In genomic region chr7:49249996-49250395, GRCm38 (mm10) we compare ENCODE assay signal across 9 mouse cellular contexts.
DNase-seq lines count a peak whose midpoint lies in the region; ATAC-seq and TF ChIP-seq lines count a peak whose summit lies in the region.
"Had no signal": no experiment of that assay in that cellular context is flagged by ENCODE, and none has a peak within 500 bp of the region (broad histone marks: within the 10 kb centered on the region; RNA-seq: fewer than 3 reads in every experiment).

No protein-coding gene starts in this region.

- no peak overlapping the region for H3K9ac ChIP-seq in forebrain, embryonic 15.5 days (replicated peaks)
- H3K9ac ChIP-seq: limb, embryonic 15.5 days had no signal

- no peak for TF ChIP-seq CTCF in G1E (IDR thresholded peaks at IDR 0.05; ENCODE audit: low read depth, low read length)

- H3K27me3 ChIP-seq in G1E (ENCODE audit: insufficient read depth, low read length): no peaks in the 10 kb centered on the region
- no peaks in the 10 kb centered on the region for H3K27me3 ChIP-seq in forebrain, embryonic 15.5 days

- no peak for ATAC-seq in G1E (ENCODE audit: extremely low read depth, insufficient number of reproducible peaks, low FRiP score, poor library complexity, severe bottlenecking)
- ATAC-seq in cerebellum, adult (ENCODE audit: insufficient number of reproducible peaks, low FRiP score, low TSS enrichment): 0 out of 2 replicates have a peak, but pooled peaks have one; percentile 9
- 0 out of 2 replicates have a peak, but pooled peaks have one; percentile 9 for ATAC-seq in forebrain, embryonic 15.5 days (replicated peaks)

- peak overlapping the region; percentile 90 for H3K4me2 ChIP-seq in forebrain, embryonic 15.5 days (replicated peaks)
- H3K4me2 ChIP-seq: limb, embryonic 15.5 days had no signal

- no peak overlapping the region for H3K27ac ChIP-seq in forebrain, embryonic 15.5 days (replicated peaks)
- H3K27ac ChIP-seq: limb, embryonic 15.5 days had no signal

- H3K4me3 ChIP-seq in G1E (ENCODE audit: low read depth, low read length): peak overlapping the region; percentile 13; the same call in 1 of the 2 replicates
- H3K4me3 ChIP-seq in forebrain, embryonic 15.5 days: peak overlapping the region; percentile 57
- H3K4me3 ChIP-seq: limb, embryonic 15.5 days had no signal

- WGBS in forebrain, embryonic 15.5 days: 5% methylated on average over 9 of the region's 9 CpGs

- peaks cover 94% of the 10 kb centered on the region for H3K9me3 ChIP-seq in G1E (replicated peaks)
- no peaks in the 10 kb centered on the region for H3K9me3 ChIP-seq in forebrain, embryonic 15.5 days
- H3K9me3 ChIP-seq: limb, embryonic 15.5 days had no signal

- no peaks in the 10 kb centered on the region for H3K36me3 ChIP-seq in G1E (replicated peaks)
- H3K36me3 ChIP-seq in forebrain, embryonic 15.5 days: no peaks in the 10 kb centered on the region
- H3K36me3 ChIP-seq: limb, embryonic 15.5 days had no signal

- intact Hi-C loops in heart, postnatal 25 days (cut with DNase I): loop anchor here (1.0 to 5.0 kb wide), 3 partner anchors 23 to 118 kb away; no protein-coding TSS in a partner anchor

- no peak for DNase-seq in G1E (ENCODE audit: low spot score)
- DNase-seq in heart, postnatal 25 days (ENCODE audit: low spot score): peak; percentile 52
- DNase-seq in layer of hippocampus, adult 9-10 months (ENCODE audit: low spot score): peak; percentile 91
- peak; percentile 79 to 88 for DNase-seq in lung, postnatal 4 days
- peak; percentile 92 for DNase-seq in right cerebral cortex, postnatal 10 days (ENCODE audit: low spot score in 2 of 2)
- DNase-seq in urinary bladder, postnatal 25 days (ENCODE audit: low spot score): peak; percentile 78

- no peaks in the 10 kb centered on the region; the same call in 1 of the 2 replicates for H3K4me1 ChIP-seq in G1E (ENCODE audit: insufficient read depth, low read depth, low read length)
- peaks cover 56% of the 10 kb centered on the region for H3K4me1 ChIP-seq in forebrain, embryonic 15.5 days
